Mouse (Mus musculus) neural tube, embryonic 11.5 days (tissue): ENCODE results near the gene Dhx8. TPM values are rescaled to one million over a fixed set of nuclear protein-coding genes. Genes with fewer than 3 reads are reported as not detected.

Experiments used
- ATAC-seq: fragments of 200-750 bp; cut with Nextera tagmentation; 2 replicates; pipeline ENCODE4 v1.8.0; 2017; ENCODE audit warnings: moderate number of reproducible peaks, mild to moderate bottlenecking, moderate TSS enrichment, moderate library complexity; ENCODE audit not compliant: insufficient read depth, low FRiP score, low TSS enrichment
- DNase-seq: peaks from one replicate; pipeline ENCODE4 v3.0.0-alpha.2; 2015; ENCODE audit warnings: low spot score
- H3K27ac ChIP-seq: fragments of 300-500 bp; sonication (generic); 2 replicates; pipeline ENCODE4 v1.5.1; 2014; ENCODE audit warnings: low read depth, mild to moderate bottlenecking, low read length
- H3K27me3 ChIP-seq: fragments of 300-500 bp; sonication (generic); 2 replicates; pipeline ENCODE4 v1.6.1; 2014; ENCODE audit warnings: mild to moderate bottlenecking, low read length, mixed read lengths; ENCODE audit not compliant: control insufficient read depth, insufficient read depth
- H3K36me3 ChIP-seq: fragments of 300-500 bp; sonication (generic); 2 replicates; pipeline ENCODE4 v1.6.1; 2014; ENCODE audit warnings: mild to moderate bottlenecking, low read length, moderate library complexity, mixed read lengths; ENCODE audit not compliant: control insufficient read depth, insufficient read depth
- H3K4me1 ChIP-seq: fragments of 300-500 bp; sonication (generic); 2 replicates; pipeline ENCODE4 v1.6.1; 2014; ENCODE audit warnings: low read length, mixed read lengths; ENCODE audit not compliant: control insufficient read depth, insufficient read depth
- H3K4me2 ChIP-seq: fragments of 300-500 bp; sonication (generic); 2 replicates; pipeline ENCODE4 v1.6.1; 2014; ENCODE audit warnings: low read depth, mild to moderate bottlenecking, moderate library complexity
- H3K4me3 ChIP-seq: fragments of 300-500 bp; sonication (generic); 2 replicates; pipeline ENCODE4 v1.5.1; 2014; ENCODE audit warnings: low read depth, low read length
- H3K9ac ChIP-seq: fragments of 300-500 bp; sonication (generic); 2 replicates; pipeline ENCODE4 v1.6.1; 2014; ENCODE audit warnings: mild to moderate bottlenecking, low read length
- H3K9me3 ChIP-seq: fragments of 300-500 bp; sonication (generic); 2 replicates; pipeline ENCODE4 v1.6.1; 2016; ENCODE audit warnings: low read length; ENCODE audit not compliant: control insufficient read depth
- WGBS: fragments of 180-500 bp; shearing (Covaris S2); extraction: QIAGEN DNeasy Blood & Tissue Kit; methylation state at CpG from one replicate; pipeline ENCODE4 v1.1.7; 2014; 5-methylcytosine and 5-hydroxymethylcytosine counted together
- polyA plus RNA-seq: library from polyadenylated mRNA; unstranded; fragments of >200 nt; fragmentation: Nextera tagmentation; extraction: Ambion mirVana; gene quantifications from 2 replicates; pipeline ENCODE4 v1.2.1, GENCODE M21; 2014

The Dhx8 gene
- polyA plus RNA-seq, 1 experiment from 2014 or later, result 46.7 TPM

DNA sequence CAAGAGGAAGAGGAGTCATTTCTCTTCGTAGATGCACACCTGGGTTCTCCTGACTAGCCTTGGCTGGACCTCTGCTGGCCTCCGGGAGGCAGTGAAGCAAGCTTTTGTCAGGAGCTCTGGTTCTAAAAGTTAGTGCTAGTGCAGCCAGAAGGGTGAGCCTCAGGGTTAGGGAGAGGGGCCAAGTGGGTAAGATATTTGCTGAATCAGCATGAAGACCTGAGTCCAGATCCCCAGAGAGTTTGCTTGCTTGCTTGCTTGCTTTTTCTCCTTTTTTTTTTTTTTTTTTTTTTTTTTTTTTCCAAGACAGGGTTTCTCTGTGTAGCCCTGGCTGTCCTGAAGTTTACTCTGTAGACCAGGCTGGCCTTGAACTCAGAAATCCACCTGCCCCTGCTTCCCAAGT lies 64.6 kb downstream of the Dhx8 start:
- H3K9ac ChIP-seq, result no peak overlapping the region
- DNase-seq (no peak), ATAC-seq (no peak)
- no peaks in the 10 kb centered on the region for H3K4me1 ChIP-seq
- no peak overlapping the region for H3K4me2 ChIP-seq
- H3K36me3 ChIP-seq, result no peaks in the 10 kb centered on the region
- no peaks in the 10 kb centered on the region for H3K27me3 ChIP-seq
- H3K9me3 ChIP-seq, result no peaks in the 10 kb centered on the region
- no peak overlapping the region for H3K4me3 ChIP-seq
- H3K27ac ChIP-seq, result no peak overlapping the region
- WGBS, result 79% methylated on average over 2 of the region's 2 CpGs

DNA sequence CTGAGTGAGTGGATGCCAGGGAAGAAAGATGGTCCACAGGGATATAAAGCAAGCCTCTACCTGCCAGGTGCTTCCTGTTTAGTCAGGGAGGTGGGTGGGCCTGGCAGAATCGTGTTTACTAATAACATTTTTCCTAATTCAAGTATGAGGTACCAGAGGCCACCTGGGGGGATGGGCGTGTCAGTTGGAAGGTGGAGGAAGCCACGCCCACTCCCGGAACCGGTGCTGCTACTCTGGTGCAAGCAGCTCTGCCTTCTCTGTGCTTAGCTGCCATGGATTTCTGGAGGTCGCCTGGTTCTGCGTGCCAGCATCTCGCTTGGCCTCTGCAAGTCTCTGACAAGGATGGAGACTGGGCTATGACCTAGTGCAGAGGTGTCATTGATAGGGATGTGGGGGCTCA lies 65.4 kb downstream of the Dhx8 start:
- ATAC-seq, result no peak
- no peak overlapping the region for H3K4me3 ChIP-seq
- WGBS, result 42% methylated on average over 8 of the region's 8 CpGs
- H3K4me1 ChIP-seq, result no peaks in the 10 kb centered on the region
- H3K36me3 ChIP-seq, result no peaks in the 10 kb centered on the region
- no peaks in the 10 kb centered on the region for H3K9me3 ChIP-seq
- DNase-seq, result no peak
- H3K27me3 ChIP-seq, result no peaks in the 10 kb centered on the region
- H3K9ac ChIP-seq, result no peak overlapping the region
- H3K4me2 ChIP-seq, result no peak overlapping the region
- H3K27ac ChIP-seq, result no peak overlapping the region

- no peak for ATAC-seq
- Histone ChIP-seq H3K9ac (no peak overlapping the region), H3K27me3 (no peaks in the 10 kb centered on the region), H3K4me3 (no peak overlapping the region), H3K27ac (no peak overlapping the region), H3K36me3 (no peaks in the 10 kb centered on the region), H3K4me1 (no peaks in the 10 kb centered on the region), H3K9me3 (no peaks in the 10 kb centered on the region), H3K4me2 (no peak overlapping the region)
- 5% methylated on average over 5 of the region's 5 CpGs for WGBS
- no peak for DNase-seq
Observed at GRCm38 (mm10) chr11:101801386-101801785, 68.7 kb downstream of the Dhx8 start.

DNA sequence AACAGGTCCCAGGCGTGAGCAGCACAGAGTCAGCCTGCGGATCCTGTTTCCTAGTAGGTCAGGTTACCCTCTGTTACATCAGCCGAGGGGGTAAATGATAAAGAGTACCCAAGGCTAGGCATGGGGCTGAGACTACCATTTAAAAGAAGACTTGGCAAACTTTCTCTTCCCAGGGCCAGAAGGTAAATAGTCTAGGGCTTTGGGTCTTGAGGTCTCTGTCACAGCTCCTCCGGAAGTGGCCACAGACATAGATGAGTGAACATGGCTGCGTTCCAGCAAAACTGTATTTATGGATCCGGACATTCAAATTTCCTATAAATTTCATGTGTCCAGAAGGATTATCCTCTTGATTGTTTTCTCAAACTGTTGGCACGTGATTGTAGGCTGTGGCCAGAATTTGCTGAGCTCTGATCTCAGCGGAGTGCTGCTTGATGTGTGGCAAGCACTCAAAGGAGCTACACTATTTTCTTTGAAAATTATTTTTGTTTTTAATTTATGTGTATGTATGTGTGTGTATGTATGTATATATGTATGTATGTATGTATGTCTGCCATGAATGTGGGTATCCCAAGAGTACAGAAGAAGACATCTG lies 72.5 kb downstream of the Dhx8 start:
- H3K27ac ChIP-seq, result no peak overlapping the region
- no peak overlapping the region for H3K4me2 ChIP-seq
- DNase-seq, result no peak
- no peaks in the 10 kb centered on the region for H3K36me3 ChIP-seq
- H3K9ac ChIP-seq, result no peak overlapping the region
- no peak for ATAC-seq
- no peaks in the 10 kb centered on the region for H3K27me3 ChIP-seq
- no peak overlapping the region for H3K4me3 ChIP-seq
- H3K9me3 ChIP-seq, result no peaks in the 10 kb centered on the region
- WGBS, result 93% methylated on average over 8 of the region's 8 CpGs
- no peaks in the 10 kb centered on the region for H3K4me1 ChIP-seq

DNA sequence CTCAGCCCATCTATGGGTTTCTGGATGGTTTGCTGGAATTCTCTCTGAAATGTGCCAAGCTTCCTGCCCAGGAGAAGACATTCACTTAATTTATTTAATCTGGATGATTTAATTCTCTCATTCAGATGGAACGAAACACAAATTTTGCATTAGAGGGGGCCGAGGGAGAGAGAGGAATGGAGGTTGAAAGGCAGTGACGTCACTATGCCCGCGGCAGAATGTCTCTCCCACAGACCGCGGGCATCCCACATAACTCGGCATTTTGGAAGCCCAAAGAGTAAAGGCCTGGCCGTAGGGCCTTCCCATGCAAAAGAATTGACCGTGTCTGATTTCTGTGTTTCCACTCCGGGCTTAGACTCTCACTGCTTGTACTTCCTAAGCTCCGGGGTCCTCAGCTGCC lies 74.0 kb downstream of the Dhx8 start:
- 71% methylated on average over 12 of the region's 12 CpGs for WGBS

DNA sequence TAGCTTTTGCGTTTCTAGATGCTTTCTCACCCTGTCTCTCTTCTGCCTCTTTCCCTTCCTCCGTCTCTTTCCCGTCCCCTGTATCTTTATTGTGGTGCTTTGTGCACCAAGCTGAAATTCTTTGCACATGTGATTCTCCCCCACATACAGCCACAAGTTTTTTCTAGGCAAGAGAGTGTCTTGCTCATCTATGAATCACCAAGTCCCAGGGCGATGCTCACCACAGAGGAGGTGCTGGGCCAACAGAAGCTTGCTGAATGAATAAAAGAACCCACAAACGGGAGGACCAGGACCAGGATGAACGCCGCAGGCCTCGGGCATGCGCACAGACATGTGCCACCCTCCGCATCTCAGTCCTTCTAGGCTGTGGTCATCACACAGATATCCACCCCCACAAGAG lies 74.5 kb downstream of the Dhx8 start:
- Histone ChIP-seq H3K27ac (no peak overlapping the region), H3K4me3 (no peak overlapping the region), H3K36me3 (no peaks in the 10 kb centered on the region), H3K9me3 (no peaks in the 10 kb centered on the region), H3K27me3 (no peaks in the 10 kb centered on the region), H3K9ac (no peak overlapping the region), H3K4me2 (no peak overlapping the region), H3K4me1 (no peaks in the 10 kb centered on the region)
- ATAC-seq (no peak), DNase-seq (no peak)
- WGBS, result 90% methylated on average over 10 of the region's 10 CpGs

More for the DNA sequence above, 74.0 kb downstream of the Dhx8 start:
- no peak overlapping the region for H3K27ac ChIP-seq
- H3K4me1 ChIP-seq, result no peaks in the 10 kb centered on the region
- H3K4me3 ChIP-seq, result no peak overlapping the region
- no peak for DNase-seq
- no peak for ATAC-seq
- H3K4me2 ChIP-seq, result no peak overlapping the region
- no peaks in the 10 kb centered on the region for H3K9me3 ChIP-seq
- no peaks in the 10 kb centered on the region for H3K36me3 ChIP-seq
- H3K9ac ChIP-seq, result no peak overlapping the region
- H3K27me3 ChIP-seq, result no peaks in the 10 kb centered on the region

DNA sequence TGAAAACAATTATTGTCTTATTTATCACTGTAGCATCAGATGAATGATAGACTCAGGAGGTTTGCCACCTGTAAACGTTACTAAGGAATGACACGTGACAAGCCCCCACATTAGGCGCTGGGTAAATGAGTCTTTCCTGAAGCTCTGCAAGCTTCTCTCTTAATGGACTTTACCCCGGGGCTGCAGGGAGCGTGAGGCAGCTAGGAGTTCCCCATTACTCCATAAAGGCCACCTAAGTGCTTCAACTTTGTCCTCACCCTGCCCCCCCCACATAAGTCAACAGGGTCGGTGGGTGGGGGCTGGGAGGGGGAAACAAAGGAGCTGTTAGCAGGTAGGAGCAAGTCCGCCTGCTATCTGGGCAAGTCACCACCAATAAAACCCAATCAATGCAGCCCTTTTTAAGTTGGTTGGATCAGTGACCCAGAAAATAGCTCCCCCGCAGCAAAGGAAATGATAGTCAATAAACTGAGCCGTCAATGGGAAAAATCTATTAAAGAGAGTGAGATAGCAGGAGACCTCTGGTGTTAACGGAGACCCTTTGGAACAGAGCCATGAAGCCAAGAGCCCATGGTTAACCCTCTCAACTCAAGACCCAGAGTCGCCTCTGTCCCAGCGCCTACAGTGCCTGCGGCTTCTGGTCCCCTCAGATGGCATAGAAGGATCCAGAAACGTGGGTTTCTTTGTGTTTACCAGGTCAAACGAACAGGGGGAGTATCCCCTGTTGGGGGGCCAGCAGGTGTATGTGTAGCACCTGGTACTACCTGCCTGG lies 76.5 kb downstream of the Dhx8 start:
- Histone ChIP-seq H3K4me2 (no peak overlapping the region), H3K9ac (no peak overlapping the region), H3K4me1 (peaks cover 4% of the 10 kb centered on the region), H3K27me3 (no peaks in the 10 kb centered on the region), H3K36me3 (no peaks in the 10 kb centered on the region), H3K4me3 (no peak overlapping the region), H3K9me3 (no peaks in the 10 kb centered on the region), H3K27ac (no peak overlapping the region)
- 17% methylated on average over 15 of the region's 15 CpGs for WGBS
- ATAC-seq, result no peak
- no peak for DNase-seq

GRCm38 (mm10) chr11:101813259-101813658 lies 80.5 kb downstream of the Dhx8 start:
- H3K36me3 ChIP-seq, result no peaks in the 10 kb centered on the region
- no peak for ATAC-seq
- no peak overlapping the region for H3K4me3 ChIP-seq
- H3K4me1 ChIP-seq, result peaks cover 23% of the 10 kb centered on the region
- no peak overlapping the region for H3K9ac ChIP-seq
- H3K4me2 ChIP-seq, result no peak overlapping the region
- 2% methylated on average over 7 of the region's 7 CpGs for WGBS
- no peak overlapping the region for H3K27ac ChIP-seq
- H3K9me3 ChIP-seq, result no peaks in the 10 kb centered on the region
- no peaks in the 10 kb centered on the region for H3K27me3 ChIP-seq
- DNase-seq, result peak; percentile 77
